Mouse (Mus musculus) right cerebral cortex, postnatal 36 days (tissue): Measurements from ENCODE around the gene Me1.
"Not testable (repeated sequence)": the region's sequence is repeated elsewhere in the genome, so short reads cannot be mapped to it uniquely, and the experiment has no call there.

Experiments used
- DNase-seq, 2 experiments: peaks; one replicate each; pipeline ENCODE4 v3.0.0; 2022; ENCODE audit warnings: low spot score in 2 of 2, mixed read lengths in 1 of 2

The Me1 gene

GRCm38 (mm10) chr9:86599723-86600303, 95.9 kb downstream of the Me1 start:
- DNase-seq, result no peak

GRCm38 (mm10) chr9:86596983-86597382, 98.8 kb downstream of the Me1 start:
- DNase-seq, result not testable (repeated sequence)

GRCm38 (mm10) chr9:86594357-86594767, 101.4 kb downstream of the Me1 start:
- not testable (repeated sequence) for DNase-seq

- DNase-seq, result peak; percentile 64 to 67
Measured at GRCm38 (mm10) chr9:86592676-86593668, 102.8 kb downstream of the Me1 start.

- no peak for DNase-seq
Measured at GRCm38 (mm10) chr9:86587019-86587795, 108.5 kb downstream of the Me1 start.

- peak; percentile 55 to 59 for DNase-seq
Measured at GRCm38 (mm10) chr9:86583740-86584139, 112.0 kb downstream of the Me1 start.

GRCm38 (mm10) chr9:86579657-86580056, 116.1 kb downstream of the Me1 start:
- DNase-seq, result no peak

- no peak for DNase-seq
Measured at GRCm38 (mm10) chr9:86575178-86575577, 120.6 kb downstream of the Me1 start.

- DNase-seq, result no peak
Measured at GRCm38 (mm10) chr9:86573616-86574303, 122.0 kb downstream of the Me1 start.

- peak; percentile 74 to 75 for DNase-seq
Measured at GRCm38 (mm10) chr9:86572636-86573291, 123.0 kb downstream of the Me1 start.

GRCm38 (mm10) chr9:86572196-86572595, 123.6 kb downstream of the Me1 start:
- DNase-seq, result no peak

GRCm38 (mm10) chr9:86571540-86572135, 124.1 kb downstream of the Me1 start, which contains the start of the genes Pgm3 and Rwdd2a:
Gene Pgm3, minus strand, starts transcription at chr9:86571842.
Gene Rwdd2a, plus strand, starts transcription at chr9:86571991.
- DNase-seq, result peak; percentile 94 to 95

GRCm38 (mm10) chr9:86570946-86571345, 124.8 kb downstream of the Me1 start:
- no peak for DNase-seq

- no peak for DNase-seq
Measured at GRCm38 (mm10) chr9:86570261-86570890, 125.4 kb downstream of the Me1 start.

GRCm38 (mm10) chr9:86569314-86569910, 126.3 kb downstream of the Me1 start:
- DNase-seq, result no peak

GRCm38 (mm10) chr9:86560543-86560942, 135.2 kb downstream of the Me1 start:
- no peak for DNase-seq

GRCm38 (mm10) chr9:86554641-86555040, 141.1 kb downstream of the Me1 start:
- DNase-seq, result no peak

GRCm38 (mm10) chr9:86553886-86554285, 141.9 kb downstream of the Me1 start:
- DNase-seq, result no peak

GRCm38 (mm10) chr9:86550717-86551116, 145.0 kb downstream of the Me1 start:
- no peak for DNase-seq
